Mouse (Mus musculus): ENCODE measurements around the gene Anapc5. TPM values are rescaled to one million over a fixed set of nuclear protein-coding genes. Genes with fewer than 3 reads are reported as not detected.

Anapc5 gene
- polyA plus RNA-seq, 1 experiment from 2014 or later = 432 TPM

DNA sequence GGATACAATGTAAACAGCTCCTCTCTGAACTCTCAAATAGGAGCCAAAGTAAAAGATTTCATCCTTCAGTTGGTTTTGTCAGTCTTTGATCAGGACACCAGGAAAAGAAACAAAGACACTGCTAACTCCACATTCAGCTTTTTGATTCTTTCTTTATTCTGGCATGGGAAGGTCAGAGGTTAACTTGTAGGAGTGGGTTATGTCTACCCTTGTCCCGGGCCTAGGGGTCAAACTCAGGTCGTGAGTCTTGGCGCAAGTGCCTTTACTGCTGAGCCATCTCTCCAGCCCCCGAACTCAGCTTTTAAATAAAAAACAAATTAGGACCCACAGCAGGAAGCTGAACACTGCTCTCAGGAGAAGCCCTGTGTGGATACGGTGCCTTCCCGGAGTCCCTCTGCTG, 65.0 kb downstream of the Anapc5 start:
- WGBS = 59% methylated on average over 6 of the region's 6 CpGs
- ATAC-seq (ENCODE audit: borderline replicate concordance, extremely low read depth, low FRiP score, low TSS enrichment) = no peak
- H3K4me3 ChIP-seq = no peak overlapping the region
- H3K27ac ChIP-seq = no peak overlapping the region
- peaks cover 35% of the 10 kb centered on the region for H3K36me3 ChIP-seq
- H3K9ac ChIP-seq = no peak overlapping the region
- no peak overlapping the region for H3K4me2 ChIP-seq
- no peaks in the 10 kb centered on the region for H3K4me1 ChIP-seq
- H3K9me3 ChIP-seq = no peaks in the 10 kb centered on the region
- no peaks in the 10 kb centered on the region for H3K27me3 ChIP-seq

DNA sequence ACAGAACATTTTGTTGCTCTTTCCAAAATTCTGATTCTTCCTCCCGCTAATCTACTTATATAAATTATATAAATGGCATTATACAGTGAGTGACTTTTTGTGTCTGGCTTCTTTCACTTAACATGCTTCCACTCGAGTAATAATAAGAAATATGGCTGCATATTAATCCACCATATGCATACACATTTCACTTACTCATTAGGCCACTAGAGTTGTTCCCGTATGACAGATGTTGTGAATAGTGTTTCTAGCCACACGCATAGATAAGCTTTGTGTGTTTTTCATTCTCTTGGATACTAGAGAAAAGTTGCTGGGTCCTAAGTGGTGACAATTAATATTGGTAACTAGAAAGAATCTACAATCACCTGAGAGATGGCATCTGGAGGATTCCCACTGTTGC, 65.5 kb downstream of the Anapc5 start:
- no peaks in the 10 kb centered on the region for H3K4me1 ChIP-seq
- H3K27me3 ChIP-seq = no peaks in the 10 kb centered on the region
- ATAC-seq (ENCODE audit: borderline replicate concordance, extremely low read depth, low FRiP score, low TSS enrichment) = no peak
- no peak overlapping the region for H3K4me2 ChIP-seq
- WGBS = 91% methylated on average over 4 of the region's 4 CpGs
- peaks cover 35% of the 10 kb centered on the region for H3K36me3 ChIP-seq
- H3K9me3 ChIP-seq = no peaks in the 10 kb centered on the region
- H3K9ac ChIP-seq = no peak overlapping the region
- H3K27ac ChIP-seq = no peak overlapping the region
- H3K4me3 ChIP-seq = no peak overlapping the region

DNA sequence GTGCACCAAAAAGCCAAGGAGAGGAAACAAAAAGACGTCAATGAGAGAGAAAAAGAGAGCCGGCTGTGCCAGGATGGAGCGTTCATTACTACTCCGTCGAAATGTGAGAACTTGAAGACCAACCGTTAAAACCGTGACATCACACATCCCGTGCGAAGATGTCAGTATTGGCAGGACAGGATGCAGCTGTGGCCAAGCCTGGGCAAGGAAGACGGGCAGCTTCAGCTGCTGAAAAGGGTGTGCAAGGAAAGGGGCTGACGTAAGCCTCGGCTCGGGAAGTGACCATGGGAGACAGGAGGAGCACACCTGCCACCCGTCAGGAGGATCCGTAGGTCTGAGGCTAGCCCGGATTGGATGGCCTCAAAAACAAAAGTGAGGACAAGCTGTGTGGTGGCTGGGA, 66.7 kb downstream of the Anapc5 start:
- H3K9me3 ChIP-seq = no peaks in the 10 kb centered on the region
- no peak overlapping the region for H3K27ac ChIP-seq
- H3K27me3 ChIP-seq = no peaks in the 10 kb centered on the region
- H3K4me2 ChIP-seq = no peak overlapping the region
- ATAC-seq (ENCODE audit: borderline replicate concordance, extremely low read depth, low FRiP score, low TSS enrichment) = no peak
- H3K36me3 ChIP-seq = peaks cover 35% of the 10 kb centered on the region
- no peak overlapping the region for H3K4me3 ChIP-seq
- H3K9ac ChIP-seq = no peak overlapping the region
- 67% methylated on average over 16 of the region's 16 CpGs for WGBS
- H3K4me1 ChIP-seq = no peaks in the 10 kb centered on the region

DNA sequence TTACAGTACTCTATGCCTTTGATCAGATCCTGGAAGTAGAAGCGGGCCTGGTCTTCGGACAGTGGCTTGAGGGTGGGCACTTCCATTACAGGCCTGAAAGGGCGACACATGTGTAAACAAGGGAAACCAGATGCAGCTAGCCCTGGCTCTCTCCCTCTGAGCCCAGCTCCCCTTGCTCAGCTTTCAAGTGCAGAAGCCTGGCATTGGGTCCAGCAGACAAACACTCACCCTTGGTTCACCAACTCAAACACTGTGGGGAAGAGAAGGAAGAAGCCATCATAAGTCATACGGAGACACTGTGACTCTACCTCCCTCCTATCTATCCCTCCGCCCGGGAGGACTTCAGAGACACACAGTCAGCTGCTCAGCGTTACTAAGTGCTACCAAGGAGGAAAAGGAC, 73.2 kb downstream of the Anapc5 start:
- WGBS = 71% methylated on average over 7 of the region's 7 CpGs
- H3K27me3 ChIP-seq = no peaks in the 10 kb centered on the region
- H3K27ac ChIP-seq = no peak overlapping the region
- H3K4me3 ChIP-seq = no peak overlapping the region
- H3K4me2 ChIP-seq = no peak overlapping the region
- H3K36me3 ChIP-seq = peaks cover 19% of the 10 kb centered on the region
- no peak overlapping the region for H3K9ac ChIP-seq
- ATAC-seq (ENCODE audit: borderline replicate concordance, extremely low read depth, low FRiP score, low TSS enrichment) = no peak
- H3K9me3 ChIP-seq = no peaks in the 10 kb centered on the region
- H3K4me1 ChIP-seq = no peaks in the 10 kb centered on the region

DNA sequence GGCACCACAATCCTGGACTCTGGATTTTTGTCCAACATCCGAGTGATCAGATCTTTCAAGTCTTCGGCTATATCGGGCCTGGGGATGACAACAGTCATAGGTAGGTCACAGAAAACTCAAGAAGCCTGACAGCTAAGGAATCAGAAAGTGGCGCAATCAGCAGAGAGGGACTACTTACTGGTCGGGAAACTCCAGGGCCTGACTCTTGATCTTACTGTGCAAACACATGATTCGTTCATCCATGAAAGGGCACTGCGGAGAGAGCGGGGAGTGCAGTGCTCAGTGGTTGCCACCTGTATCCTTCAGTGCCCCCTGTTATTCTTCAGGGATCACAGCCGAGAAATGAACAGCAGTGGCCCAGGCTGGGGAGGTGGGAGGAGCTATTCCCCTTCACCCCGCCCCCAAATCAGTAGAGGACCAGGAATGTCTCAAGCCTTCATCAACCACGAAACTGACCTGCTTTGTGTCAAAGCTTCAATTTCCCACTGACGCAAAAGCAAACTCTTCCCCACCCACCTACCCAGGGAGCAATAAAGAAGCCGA, 77.2 kb downstream of the Anapc5 start:
- Histone ChIP-seq H3K36me3 (peaks cover 32% of the 10 kb centered on the region), H3K27me3 (no peaks in the 10 kb centered on the region), H3K4me3 (no peak overlapping the region), H3K4me1 (no peaks in the 10 kb centered on the region), H3K27ac (no peak overlapping the region), H3K9ac (no peak overlapping the region), H3K9me3 (no peaks in the 10 kb centered on the region), H3K4me2 (no peak overlapping the region)
- ATAC-seq (ENCODE audit: borderline replicate concordance, extremely low read depth, low FRiP score, low TSS enrichment) = no peak
- 75% methylated on average over 13 of the region's 13 CpGs for WGBS

Other genes starting within 250 kb of the Anapc5 start
- gene Ift81, start 206.8 kb downstream of the Anapc5 start, polyA plus RNA-seq (2015; fragmentation: Nextera tagmentation; extraction: Ambion mirVana) = 36.3 and 37.3 TPM in 2 replicates
- 3.1 and 3.3 TPM in 2 replicates for gene P2rx7, start 177.4 kb downstream of the Anapc5 start, polyA plus RNA-seq (2015; fragmentation: Nextera tagmentation; extraction: Ambion mirVana)
- 16.6 and 17.5 TPM in 2 replicates for gene P2rx4, start 113.8 kb downstream of the Anapc5 start, polyA plus RNA-seq (2015; fragmentation: Nextera tagmentation; extraction: Ambion mirVana)
- gene Camkk2, start 41.9 kb downstream of the Anapc5 start, polyA plus RNA-seq (2015; fragmentation: Nextera tagmentation; extraction: Ambion mirVana) = 35.0 and 36.4 TPM in 2 replicates
- 30.9 and 31.9 TPM in 2 replicates for gene Rnf34, start 28.7 kb upstream of the Anapc5 start, polyA plus RNA-seq (2015; fragmentation: Nextera tagmentation; extraction: Ambion mirVana)
- 36.4 and 38.1 TPM in 2 replicates for gene Kdm2b, start 168.5 kb upstream of the Anapc5 start, polyA plus RNA-seq (2015; fragmentation: Nextera tagmentation; extraction: Ambion mirVana)
- gene Orai1, start 193.7 kb upstream of the Anapc5 start, polyA plus RNA-seq (2015; fragmentation: Nextera tagmentation; extraction: Ambion mirVana) = 18.2 and 20.0 TPM in 2 replicates
- gene Morn3, start 225.7 kb upstream of the Anapc5 start, polyA plus RNA-seq (2015; fragmentation: Nextera tagmentation; extraction: Ambion mirVana) = 1.3 and 1.5 TPM in 2 replicates
- gene Tmem120b, start 247.1 kb upstream of the Anapc5 start, polyA plus RNA-seq (2015; fragmentation: Nextera tagmentation; extraction: Ambion mirVana) = 12.8 and 14.0 TPM in 2 replicates

All from lung, embryonic 15.5 days (tissue).